Mouse (Mus musculus) spleen, postnatal 14 days (tissue): Measurements from ENCODE around the gene Itgb5.

Experiments
- DNase-seq, 2 experiments: peaks; one replicate each; pipeline ENCODE4 v3.0.0; 2021 to 2022; ENCODE audit warnings: low spot score in 2 of 2

The Itgb5 gene

DNA sequence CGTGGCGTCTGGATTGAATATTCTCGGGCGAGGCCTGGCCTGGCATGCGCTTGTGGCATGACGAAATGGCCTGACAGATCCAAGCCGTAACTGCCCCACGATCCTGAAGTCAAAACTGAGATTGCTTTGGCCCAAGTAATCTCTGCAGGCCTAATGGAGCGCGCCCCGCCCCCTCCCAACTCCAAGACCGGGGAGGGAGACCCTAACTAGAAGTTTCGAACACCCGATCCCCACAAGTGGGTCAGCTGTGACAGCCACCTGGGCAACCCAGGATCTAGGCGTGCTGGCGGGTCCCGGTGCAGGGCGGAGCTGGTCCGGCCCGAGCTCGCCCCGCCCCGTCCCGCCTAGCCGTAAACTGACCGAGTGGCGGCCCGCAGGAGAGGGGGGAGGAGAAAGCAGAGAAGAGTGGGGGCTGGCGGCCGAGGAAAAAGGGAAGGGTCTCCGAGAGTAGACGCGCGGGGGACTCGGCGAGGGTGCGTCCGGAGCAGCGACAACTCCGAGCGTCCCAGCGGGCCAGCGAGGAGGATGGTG is at the start of gene Itgb5:
Gene Itgb5 (plus strand): TSS at position 365 of the 531 bp plus-strand sequence.
- no peak for DNase-seq

DNA sequence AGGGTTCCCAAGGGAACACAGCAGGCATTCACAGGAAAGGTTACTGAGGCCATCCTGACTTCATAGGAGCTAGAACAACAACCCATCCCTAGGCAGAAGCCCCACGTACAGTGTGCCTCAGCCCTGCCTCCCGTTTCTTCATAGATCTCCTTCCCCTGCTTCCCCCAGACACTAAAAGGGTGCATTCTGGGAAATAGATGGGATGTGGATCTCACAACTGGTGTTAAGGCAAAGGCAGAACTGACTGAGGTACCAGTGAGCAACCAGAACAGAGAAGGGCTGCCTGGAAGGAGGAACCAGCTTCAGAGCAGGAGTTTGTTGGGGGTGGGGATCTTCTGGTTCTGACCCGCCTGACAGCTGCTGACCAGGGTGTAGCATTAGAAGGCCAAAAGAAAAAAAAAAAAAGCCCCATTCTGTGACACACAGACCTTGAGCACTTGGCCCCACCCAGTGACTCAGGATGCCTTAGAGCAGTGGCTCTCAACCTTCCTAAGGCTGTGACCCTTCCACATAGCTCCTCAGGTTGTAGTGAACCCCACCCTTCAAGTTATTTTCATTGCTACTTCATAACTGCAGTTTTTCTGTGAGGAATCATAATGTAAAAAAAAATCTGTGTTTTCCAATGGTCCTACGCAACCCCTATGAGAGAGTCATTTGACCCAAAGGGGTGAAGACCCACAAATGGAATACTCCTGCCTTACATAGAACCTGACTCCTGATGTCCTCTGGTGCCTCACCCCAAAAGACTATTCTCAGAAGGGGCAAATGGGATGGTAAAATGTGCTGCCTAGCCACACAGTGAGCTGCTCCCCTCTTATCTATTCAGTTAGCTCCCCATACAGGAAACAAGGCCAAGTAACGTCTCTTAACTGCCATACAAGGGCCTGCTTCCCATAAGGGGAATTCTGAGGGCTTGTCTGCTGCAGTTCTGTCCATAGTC is 47.4 kb upstream of the Itgb5 start:
- DNase-seq, result no peak

DNA sequence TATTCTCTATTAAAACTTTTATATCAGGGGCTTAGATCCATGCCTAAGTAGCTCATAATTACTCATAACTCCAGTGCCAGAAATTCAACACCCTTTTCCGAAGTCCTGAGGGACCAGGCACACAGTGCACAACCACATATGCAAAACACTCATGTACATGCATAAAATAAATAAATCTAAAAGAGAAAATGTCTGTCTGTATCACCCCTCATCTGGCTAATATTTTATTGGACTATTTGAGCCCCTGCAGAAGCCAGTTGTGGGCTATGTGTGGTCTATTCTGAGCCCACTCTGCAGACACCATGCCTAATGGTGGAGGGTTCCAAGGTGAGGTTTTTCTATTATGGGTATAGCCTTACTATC is 46.8 kb upstream of the Itgb5 start:
- DNase-seq, result no peak

DNA sequence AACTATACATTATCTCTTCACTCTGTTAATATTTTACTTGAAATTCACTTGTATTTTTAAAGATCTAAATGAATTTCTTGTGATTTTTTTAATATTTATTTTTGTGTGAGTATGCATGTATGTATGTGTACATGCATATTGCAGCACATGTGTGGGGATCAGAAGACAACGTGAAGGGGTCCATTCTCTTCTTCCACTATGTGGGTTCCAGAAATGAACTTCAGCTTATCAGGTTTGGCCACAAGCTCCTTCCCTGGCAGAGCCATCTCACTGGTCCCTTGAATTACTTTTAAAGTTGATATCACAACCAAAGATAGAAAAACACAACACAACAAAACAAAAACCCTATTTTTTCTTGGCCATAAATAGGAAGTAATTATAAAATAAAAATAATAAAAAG is 44.9 kb upstream of the Itgb5 start:
- no peak for DNase-seq

DNA sequence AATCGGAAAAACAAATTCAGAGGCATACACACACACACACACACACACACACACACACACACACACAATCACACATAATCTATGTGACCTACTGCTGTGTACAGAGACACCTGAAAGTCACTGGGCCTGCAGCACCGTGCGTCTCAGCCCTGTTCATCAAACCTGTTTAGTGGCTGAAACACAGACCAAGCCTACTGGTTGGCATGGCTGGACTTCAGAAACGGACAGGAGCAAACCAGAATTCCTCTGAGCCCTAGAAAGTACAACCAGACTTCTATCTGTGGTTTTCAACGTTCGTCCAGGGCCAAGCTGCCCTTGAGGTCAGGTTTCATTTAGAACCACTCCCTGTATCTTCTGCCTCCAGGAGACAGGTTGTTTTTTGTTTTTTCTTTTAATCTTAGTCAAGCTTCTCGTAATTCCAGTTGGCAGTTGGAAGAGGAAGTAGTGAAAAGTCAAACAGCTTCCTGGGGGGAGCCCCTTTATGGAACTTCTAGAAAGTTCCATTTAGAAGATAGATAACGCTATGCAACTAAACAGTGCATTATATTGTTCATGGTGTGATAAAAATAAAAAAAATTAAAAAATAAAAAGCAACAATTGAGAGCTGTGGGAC is 44.3 kb upstream of the Itgb5 start:
- no peak for DNase-seq

DNA sequence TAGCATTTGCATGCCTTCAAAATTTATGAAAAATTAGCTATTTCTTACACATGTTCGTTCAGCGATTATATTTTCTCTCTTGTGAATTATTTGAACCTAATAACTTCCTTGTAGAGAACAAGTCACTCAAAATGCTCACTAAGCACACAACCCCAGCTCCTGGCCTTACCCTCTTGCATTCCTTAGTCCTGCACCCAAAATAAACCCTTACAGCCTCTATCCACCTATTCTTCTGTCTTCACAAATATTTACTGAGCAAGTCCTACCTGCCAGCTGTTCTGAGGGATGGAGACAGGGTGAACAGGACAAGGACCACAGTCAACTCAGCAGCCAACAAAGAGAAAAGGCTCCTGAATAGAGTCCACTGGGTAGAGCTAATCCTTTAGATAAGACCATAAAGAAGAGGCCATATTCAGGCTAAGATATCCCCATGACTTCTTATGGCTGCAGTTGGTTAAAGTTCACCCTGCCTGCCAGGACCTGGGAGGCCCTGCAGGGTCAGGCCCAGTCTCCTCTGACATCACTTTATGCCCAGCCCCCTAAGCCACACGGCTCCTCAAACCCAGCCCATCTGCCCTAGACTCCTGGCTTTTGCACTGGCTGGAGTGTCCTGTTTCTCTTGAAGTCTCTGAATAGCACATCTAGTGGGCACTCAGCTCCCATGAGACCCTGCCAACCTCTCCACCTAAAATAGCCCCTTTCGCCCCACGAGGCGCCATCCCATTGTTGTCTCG is 42.6 kb upstream of the Itgb5 start:
- no peak for DNase-seq

DNA sequence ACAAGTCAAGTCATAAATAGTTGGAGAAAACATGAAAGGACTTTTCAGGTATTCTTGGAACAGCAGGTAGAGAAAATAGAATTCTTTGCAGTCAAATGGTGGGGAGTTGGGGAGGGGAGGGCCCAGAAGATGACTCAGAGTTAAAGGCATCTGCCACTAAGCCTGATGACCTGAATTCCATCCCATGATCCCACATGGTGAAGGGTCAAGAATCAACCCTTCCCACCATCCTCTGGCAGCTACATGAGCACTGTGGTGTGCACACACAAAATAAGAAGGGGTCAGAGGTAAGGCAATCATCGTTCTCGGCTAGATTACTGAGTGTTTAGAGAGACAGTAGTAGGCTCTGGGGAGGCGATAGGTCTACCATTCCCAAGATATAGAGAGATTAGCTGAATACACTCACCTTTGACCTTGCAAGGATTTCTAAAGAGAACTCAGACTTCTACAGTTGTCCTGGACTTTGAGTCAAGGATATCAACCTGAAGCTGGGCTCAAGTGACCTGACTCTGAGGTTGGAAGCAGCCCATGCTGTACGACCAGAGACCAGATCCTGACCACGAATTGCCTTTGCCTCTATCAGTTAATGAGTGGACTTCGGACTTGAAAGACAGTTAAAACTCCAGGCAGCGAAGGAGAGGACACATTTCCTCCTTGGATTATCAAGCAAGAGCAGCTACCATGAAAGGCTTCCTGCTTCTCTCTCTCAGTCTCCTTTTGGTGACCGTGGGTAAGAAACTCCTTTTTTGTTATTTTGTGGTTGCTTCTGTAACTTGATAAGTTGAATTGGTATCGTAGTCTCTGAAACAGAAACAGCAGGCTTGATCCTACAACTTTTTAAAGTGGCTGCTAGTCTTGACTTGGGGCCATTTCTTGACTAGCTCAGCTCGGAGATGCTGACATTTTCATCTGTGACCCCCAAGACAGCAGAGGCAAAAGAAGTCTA is 35.3 kb upstream of the Itgb5 start, which contains the start of gene Muc13:
Gene Muc13 (plus strand): TSS at position 192 of the 946 bp plus-strand sequence.
- DNase-seq, result no peak

DNA sequence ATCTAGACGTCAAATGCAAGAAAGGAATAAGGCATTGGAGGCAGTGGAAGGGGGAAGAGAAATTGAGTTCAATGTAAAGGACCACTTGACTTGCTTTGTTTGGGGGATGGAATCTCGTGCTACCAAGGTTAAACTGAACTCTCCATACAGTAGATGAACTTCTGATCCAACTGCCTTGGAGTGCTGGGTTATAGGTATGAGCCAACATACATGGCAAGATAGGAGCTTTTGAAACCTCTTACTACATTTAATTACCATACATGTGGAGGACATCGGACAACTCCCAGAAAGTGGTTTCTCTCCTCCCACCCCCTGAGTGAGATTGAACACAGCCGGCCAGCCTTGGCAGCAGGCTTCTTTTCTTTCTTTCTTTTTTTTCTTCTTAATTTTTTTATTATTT is 34.4 kb upstream of the Itgb5 start:
- DNase-seq, result no peak

DNA sequence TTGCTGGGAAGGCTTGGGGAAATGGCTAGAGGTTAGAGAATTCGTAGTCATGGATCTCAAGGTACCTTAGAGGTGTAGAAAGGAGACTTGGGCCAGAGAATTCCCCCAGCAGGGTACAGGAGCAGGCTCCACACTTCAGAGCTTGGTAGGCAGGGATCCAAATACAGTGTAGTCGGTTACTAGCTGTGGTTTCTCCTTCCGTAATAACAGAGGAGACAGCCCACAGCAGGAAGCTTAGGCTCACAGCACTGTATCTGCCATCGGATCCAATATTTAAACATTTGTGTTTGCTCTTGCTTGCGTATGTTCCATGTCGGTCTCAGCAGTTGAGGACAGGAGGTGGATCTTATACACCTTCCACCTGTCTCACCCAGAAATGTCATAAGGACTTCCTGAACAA is 33.6 kb upstream of the Itgb5 start:
- DNase-seq, result no peak

DNA sequence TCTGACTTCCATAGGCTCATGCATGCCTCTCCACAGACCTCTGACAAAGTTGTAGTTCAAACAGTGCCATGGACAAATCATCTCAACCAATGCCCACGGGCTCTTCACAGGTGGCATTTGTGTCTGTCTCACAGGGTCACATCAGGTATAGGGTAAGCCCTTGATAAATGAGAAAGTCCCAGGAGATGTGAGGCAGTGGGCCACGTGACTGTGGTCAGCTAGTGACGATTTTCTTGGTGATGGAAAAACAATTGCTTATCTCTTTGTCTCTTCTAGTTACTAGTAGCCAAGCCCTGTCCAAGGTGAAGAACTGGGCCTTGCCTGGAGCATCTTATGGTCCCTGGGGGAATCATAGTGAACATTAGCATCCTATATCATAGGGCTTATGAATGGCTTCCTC is 32.7 kb upstream of the Itgb5 start:
- DNase-seq, result no peak

DNA sequence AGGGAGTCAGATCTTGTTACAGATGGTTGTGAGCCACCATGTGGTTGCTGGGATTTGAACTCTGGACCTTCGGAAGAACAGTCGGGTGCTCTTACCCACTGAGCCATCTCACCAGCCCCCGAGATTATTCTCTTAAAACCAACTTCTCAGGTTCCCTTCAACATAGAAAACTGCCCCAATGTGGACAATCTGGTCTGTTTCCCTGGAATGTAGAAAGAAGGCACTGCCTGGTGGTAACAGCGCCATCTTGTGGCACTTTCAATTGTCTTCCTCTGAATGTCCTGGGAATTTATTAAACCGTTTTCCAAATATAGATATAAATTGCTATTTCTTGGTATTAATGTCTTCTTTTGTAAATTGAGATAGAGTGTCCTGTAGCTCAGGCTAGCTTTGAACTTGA is 31.6 kb upstream of the Itgb5 start:
- DNase-seq, result peak in 1 of 2 experiments; percentile 31

DNA sequence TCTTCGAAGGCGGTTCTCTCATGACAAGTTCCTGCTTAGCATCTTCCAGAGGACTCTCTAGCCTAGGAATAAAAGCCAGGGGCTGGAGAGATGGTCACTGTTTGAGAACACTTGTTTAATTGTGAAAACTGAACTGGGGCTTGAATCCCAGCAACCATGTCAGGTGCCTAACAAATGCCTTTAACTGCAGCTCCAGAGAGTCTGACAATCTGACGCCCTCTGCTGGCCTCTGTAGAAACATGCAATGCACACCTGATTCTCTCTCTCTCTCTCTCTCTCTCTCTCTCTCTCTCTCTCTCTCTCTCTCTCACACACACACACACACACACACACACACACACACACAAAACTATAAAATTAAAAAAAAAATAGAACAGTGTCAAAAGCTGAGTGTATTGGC is 19.5 kb upstream of the Itgb5 start:
- no peak for DNase-seq

DNA sequence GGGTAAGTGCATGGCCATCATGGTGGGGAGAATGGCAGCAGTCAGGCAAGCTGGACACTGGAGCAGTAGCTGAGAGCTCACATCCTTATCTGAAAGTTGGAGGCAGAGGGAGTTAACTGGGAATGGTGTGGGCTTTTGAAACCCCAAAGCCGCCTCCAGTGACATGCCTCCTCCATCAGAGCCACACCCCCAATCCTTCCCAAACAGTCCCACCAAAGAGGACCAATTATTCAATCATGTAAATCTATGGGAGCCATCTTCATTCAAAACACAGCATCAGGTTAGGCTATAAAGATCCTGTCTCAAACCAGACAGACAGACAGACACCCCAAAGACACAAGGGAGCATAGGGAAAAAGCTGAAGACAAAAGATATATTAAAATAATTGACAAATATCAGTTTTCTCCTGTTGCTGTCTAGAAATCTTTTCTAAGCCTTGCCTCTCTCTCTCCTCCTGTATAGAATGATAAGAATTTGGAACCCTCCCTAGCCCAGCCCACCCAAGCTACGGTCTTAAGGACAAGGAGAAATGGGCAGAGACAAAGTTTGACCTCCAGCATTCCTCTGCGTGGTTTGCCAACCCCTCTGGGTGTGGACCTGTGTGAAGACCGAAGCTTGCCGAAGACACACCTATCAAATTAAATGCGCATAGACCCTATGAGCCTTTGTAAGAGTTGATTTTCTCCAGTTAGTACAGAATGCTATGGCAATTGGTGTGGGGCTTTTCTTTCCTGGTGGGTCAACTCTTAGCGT is 10.9 kb upstream of the Itgb5 start:
- DNase-seq, result no peak

DNA sequence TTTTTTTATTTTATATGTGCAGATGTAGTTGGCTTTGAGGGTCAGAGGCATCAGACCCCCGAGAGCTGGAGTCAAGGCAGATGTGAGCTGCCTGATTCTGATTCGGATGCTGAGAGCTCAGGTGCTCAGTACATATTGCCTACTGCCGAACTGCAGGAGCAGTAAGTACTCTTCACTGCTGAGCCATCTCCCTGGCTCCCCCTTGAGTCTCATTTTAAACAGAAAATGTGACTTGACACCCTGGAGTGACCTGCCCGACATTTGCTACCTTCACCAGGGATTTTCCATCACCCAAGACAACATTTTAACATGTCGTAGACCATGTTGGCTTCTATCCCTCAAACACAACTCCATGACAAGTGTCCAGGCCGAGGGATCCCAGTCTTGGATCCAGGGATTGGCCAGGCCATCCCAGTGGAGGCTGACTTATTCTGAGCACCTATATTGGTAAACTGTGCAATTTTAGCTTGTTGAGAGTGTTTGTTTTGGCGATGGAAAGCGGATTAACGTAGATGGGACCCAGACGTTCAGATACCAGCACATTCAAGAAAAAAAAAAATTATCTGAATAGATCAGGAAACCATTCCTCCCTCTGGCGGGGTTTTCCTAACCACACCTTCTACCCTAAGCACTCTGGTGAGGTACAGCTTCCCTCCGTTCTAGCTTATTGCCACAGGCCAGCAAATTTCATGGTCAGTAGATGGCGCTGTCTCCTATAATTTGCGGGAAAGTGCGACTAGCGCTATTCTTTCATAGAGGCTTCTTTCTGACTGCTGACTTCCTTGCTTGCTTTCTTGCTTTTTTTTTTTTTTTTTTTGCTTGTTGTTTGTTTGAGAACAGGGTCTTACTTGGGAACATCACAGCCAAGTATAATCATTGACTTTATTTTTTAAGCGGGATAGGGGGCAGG is 8.9 kb upstream of the Itgb5 start:
- peak; percentile 61 to 79 for DNase-seq

DNA sequence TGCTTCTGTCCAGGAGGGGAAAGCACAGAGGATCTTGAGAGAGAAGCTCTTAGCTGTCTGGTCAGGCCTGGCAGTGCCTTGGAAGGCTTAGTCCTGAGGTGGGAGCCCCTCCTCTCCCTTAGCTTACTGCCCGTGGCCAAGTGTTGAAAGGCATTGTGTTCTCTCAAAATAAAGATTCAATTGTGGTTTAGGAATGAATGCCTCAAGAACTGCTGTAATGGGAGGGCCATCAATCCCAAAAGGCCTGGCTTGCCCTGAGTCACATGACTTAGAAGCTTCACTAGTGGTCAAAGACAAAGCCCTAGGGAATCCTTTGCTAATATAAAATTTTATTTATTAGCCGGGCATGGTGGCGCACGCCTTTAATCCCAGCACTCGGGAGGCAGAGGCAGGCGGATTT is 4.9 kb upstream of the Itgb5 start:
- no peak for DNase-seq

DNA sequence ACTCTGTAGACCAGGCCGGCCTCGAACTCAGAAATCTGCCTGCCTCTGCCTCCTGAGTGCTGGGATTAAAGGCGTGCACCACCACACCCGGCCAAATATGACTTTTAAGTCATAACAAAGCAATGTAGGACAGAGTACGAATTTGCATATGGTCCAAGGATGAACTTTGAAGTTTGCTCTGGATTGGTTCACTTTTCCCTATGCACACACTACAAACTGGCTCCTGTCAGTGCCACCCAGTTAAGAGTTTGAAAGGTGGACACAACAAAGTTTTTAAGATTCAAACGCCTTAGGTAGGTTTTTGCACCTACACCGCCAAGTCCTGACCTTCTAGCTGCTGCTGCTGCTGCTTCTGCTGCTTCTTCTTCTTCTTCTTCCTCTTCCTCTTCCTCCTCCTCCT is 969 bp upstream of the Itgb5 start:
- DNase-seq, result no peak

DNA sequence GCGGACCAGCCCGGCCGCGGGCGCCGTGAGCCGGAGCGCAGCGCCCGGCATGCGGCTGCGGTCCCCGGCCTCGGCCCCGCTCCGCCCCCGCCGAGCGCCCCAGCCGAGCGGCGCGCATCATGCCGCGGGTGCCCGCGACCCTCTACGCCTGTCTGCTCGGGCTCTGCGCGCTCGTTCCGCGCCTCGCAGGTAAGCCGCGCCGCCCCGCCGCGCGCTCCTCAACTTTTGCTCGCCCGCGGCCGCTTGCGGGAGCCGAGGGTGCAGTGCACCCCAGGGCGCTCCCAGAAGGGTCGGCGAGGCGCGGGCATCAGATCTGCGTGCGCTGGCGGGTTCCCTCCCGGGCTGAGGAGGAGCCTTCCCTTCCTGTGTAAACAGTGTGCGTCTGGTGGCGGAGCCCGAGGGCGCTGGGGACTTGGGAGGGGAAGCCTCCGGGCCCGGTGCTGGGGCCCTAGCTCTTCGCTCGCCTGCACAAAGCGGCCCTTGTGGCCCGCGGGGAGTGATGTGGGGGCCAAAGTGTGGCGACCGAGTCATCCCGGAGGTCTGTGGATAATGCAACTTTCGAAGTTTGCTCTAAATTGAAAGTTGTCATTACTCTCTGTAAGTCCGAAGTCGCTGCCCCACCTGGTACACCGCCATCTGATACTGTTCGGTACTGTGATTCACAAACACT is 512 bp downstream of the Itgb5 start:
- no peak for DNase-seq

DNA sequence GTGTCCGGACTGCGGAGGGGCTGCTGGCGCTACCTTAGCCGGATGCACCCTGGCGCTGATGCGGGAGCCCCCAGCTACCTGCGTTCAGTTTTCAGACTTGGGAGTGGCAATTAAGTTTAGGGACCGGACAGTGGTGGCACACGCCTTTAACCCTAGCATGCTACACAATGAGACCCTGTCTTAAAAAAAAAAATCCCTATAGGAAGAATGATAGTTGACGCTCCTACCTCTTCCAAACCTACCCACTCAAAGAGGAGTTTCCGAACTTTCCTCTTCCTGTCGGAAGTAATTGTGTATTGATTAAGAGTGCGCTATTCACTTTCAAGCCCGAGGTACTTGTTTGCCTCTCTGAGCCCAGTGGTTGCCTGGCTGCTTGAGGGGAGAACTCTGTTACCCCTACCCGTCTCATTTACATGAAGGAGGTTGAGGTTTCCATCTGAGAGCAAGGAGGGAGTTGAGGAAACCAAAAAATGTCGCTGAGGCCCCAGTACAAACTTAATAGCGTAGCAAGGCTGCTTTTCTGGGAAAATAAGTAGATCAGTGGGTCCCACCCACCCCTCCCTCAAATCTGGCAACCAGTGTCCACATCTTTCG is 1.1 kb downstream of the Itgb5 start:
- no peak for DNase-seq
